Mouse (Mus musculus) c-Kit-positive CD71-positive TER-119-positive erythroid progenitor cells, embryonic 14.5 days (primary cell): Measurements from ENCODE around the gene Grk1.
A peak's percentile ranks its signal among the peaks of the same experiment; 100 is the strongest.

ENCODE experiments used
- DNase-seq: peaks from one replicate; pipeline ENCODE4 v3.0.0-alpha.2; 2013; ENCODE audit warnings: low spot score

Grk1 gene

GRCm38 (mm10) chr8:13428156-13428555, 23.3 kb downstream of the Grk1 start:
- DNase-seq: no peak

GRCm38 (mm10) chr8:13430412-13430811, 25.5 kb downstream of the Grk1 start:
- DNase-seq: no peak

DNA sequence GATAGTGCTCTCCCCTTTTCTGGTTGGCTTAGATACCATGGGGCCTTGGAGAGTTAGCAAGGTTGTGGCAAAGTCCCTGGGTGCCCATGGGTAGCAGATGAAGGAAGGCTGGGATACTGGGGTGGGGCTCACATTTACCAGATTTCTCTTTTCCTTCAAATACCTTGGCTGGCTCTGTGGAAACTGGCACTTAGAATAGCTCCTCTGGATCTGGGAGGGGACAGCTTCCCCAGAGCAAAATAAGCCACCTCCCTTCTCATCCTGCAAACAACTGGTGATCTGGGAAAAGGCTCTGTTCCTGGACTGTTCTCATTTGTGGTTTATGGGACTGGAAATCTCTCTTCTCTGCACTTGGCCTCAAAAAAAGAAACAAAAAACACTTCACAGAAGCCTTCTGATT, 26.0 kb downstream of the Grk1 start:
- no peak for DNase-seq

DNA sequence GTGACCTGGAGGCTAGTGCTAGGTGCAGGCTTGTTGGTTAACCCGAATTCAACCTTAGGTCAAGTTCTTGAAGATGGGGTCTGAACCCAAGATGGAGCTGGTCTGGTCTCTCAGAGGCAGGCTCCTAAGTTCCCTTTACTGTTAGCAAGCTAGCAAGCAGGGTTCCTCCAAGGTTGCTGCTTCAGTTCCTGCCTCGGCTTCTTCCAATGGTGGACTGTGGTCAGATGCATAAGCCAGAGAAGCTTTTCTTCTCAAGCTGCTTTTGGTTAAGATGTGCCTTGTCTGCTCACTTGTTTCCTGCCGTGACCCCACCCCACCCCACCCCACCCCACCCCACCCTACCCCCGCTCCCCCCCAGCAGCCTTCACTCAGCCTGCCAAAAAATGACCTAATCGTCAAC, 28.2 kb downstream of the Grk1 start:
- no peak for DNase-seq

- DNase-seq: no peak
Measured at GRCm38 (mm10) chr8:13434889-13435288, 30.0 kb downstream of the Grk1 start, which contains the start of gene Tmem255b. TSS of gene Tmem255b (plus strand) at chr8:13435189.

DNA sequence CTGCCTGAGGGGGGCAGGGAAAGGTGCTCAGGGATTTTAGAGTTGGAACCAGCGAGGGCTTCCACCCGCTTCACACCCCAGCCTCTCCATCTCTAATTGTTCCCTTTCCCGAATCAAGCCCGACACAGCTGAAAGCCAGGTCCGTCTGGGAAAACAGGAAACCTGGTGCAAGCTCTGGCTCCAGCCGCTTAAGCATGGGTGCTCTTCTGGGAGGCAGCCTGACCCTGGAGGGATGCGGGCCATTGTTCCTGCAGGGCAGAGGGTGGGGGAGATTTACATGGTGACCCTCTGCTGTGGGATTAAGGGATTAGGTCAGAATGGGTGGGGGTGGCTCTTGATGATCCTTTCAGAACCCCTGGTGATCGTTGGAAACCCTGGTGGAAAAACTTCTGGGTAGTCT, 31.2 kb downstream of the Grk1 start:
- no peak for DNase-seq

- no peak for DNase-seq
Measured at GRCm38 (mm10) chr8:13437531-13437930, 32.6 kb downstream of the Grk1 start.

GRCm38 (mm10) chr8:13442152-13442551, 37.3 kb downstream of the Grk1 start:
- no peak for DNase-seq

- no peak for DNase-seq
Measured at GRCm38 (mm10) chr8:13446456-13446855, 41.6 kb downstream of the Grk1 start.

- DNase-seq: no peak
Measured at GRCm38 (mm10) chr8:13448145-13448544, 43.3 kb downstream of the Grk1 start.

DNA sequence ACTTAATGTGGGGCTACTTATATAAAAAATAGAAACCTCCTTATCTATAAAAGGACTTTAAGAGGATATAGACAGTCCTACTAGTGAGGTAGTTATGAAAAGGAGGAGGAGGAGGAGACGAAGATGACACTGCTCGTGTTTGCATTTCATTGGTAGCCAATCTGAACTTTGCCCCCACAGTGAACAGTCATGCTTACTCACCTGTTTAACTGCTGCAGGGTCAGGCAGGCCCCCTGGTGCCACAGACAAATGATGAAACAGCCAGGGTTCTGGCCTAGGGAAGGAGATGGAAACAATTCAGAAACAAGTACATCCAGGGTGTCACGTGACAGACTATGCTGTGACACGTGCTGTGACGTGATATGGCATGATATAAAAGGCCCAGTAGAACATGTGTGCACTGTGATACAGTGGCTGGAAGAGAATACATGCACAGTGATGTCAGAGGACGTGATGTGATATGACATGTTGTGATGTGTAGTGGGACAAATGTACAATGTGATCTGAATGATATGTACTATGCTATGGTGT, 46.9 kb downstream of the Grk1 start:
- no peak for DNase-seq

- no peak for DNase-seq
Measured at GRCm38 (mm10) chr8:13454341-13455113, 49.6 kb downstream of the Grk1 start.

DNA sequence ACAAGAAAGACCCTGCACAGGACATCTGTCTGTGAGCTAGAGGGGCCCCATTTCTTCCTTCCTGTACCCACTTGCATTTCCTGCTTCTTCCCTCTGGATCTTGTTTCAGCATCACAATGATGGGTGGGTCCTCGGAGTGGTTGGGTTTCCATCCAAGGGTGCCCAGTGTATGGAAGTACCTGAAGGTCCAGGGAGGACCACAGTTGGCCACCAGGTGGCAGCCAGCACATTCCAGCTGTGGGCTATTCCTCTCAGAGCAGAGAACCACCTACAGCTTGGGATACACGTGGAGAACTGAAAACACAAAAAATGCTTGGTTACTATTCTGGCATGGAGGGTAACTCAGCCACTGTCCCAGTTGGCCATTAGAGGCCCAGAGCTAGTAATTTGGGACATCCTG, 50.4 kb downstream of the Grk1 start:
- no peak for DNase-seq

- no peak for DNase-seq
Measured at GRCm38 (mm10) chr8:13459431-13459830, 54.5 kb downstream of the Grk1 start.

- no peak for DNase-seq
Measured at GRCm38 (mm10) chr8:13461085-13461765, 56.3 kb downstream of the Grk1 start.

DNA sequence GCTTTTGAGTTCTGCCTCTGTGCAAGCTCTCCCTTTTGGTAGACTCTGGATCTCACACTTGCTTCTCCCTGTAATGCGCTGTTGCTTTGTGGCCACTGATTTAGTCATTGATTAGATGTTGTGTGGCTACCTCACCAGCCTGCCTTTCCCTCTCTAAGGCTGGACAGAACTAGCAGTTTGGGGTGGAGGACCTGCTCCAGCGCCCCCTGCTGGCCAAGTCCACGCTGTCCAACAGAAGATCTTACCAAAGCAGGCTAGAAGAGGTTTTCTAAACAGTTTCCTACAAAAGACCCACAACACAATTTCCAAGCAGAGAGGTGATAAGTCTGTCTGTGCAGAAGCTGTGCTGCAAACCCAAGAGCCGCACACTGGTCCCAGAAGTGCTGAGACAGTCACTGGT, 57.0 kb downstream of the Grk1 start:
- peak; percentile 39 for DNase-seq

- no peak for DNase-seq
Measured at GRCm38 (mm10) chr8:13462392-13462791, 57.5 kb downstream of the Grk1 start.

GRCm38 (mm10) chr8:13465324-13465723, 60.4 kb downstream of the Grk1 start:
- DNase-seq: no peak

DNA sequence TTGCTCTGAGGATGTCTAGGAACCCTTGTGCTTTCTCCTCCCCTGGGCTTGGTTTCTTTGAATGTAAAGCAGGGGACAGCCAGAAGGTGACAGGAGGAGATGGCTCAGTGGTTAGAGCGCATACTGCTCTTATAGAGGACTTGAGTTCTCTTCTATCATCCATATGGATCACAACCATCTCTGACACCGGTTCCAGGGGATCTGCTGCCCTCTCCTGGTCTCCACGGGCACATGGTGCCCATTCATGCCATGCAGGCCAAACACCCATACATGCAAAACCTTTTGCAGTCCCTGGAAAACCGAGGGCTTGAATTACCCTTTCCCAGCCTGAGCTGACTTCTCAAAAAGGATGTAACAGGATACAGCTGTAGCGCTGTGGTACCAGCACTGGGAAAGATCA, 62.1 kb downstream of the Grk1 start:
- DNase-seq: no peak

DNA sequence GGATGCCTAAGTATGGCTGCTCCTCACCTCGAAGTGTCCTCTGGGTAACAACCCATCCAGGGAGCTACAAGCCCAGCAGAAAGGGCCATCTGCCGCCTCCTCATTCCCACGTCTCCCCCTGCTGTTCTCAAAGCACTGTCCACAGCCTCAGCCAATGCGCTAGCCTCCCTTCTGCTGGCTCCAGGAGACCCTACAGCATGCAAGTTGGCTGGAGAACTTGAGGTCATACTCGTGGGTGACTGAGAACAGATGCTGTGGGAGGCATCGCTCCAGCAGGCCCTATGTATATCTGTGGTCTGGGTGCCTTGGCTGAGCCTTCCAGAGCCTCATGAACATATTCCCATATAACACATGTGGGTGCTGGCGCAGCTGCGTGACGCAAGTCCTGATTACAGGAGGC, 63.9 kb downstream of the Grk1 start:
- no peak for DNase-seq

GRCm38 (mm10) chr8:13471484-13471883, 66.6 kb downstream of the Grk1 start:
- DNase-seq: no peak
